Mouse (Mus musculus): ENCODE data around the gene 1500009L16Rik. TPM values are rescaled to one million over a fixed set of nuclear protein-coding genes. Genes with fewer than 3 reads are reported as not detected.

Gene 1500009L16Rik
- polyA plus RNA-seq, 1 experiment from 2014 or later: 28.1 TPM

- H3K4me2 ChIP-seq: no peak overlapping the region
- H3K36me3 ChIP-seq: no peaks in the 10 kb centered on the region
- no peaks in the 10 kb centered on the region for H3K27me3 ChIP-seq (replicated peaks)
- H3K4me3 ChIP-seq (replicated peaks): no peak overlapping the region
- 0 out of 2 replicates have a peak, but pooled peaks cover 10% of the 10 kb centered on the region for H3K4me1 ChIP-seq
- H3K9ac ChIP-seq: no peak overlapping the region
- no peak overlapping the region for H3K27ac ChIP-seq
- 86% methylated on average over 5 of the region's 5 CpGs for WGBS
- no peaks in the 10 kb centered on the region for H3K9me3 ChIP-seq
- ATAC-seq (ENCODE audit: insufficient read depth, low FRiP score, low read depth): no peak
These were observed 5.2 kb downstream of the 1500009L16Rik start for GRCm38 (mm10) chr10:83727846-83728245.

- ATAC-seq (ENCODE audit: insufficient read depth, low FRiP score, low read depth): no peak
- Histone ChIP-seq H3K36me3 (no peaks in the 10 kb centered on the region), H3K9ac (no peak overlapping the region), H3K4me3 (replicated peaks) (no peak overlapping the region), H3K27me3 (replicated peaks) (no peaks in the 10 kb centered on the region), H3K4me1 (0 out of 2 replicates have a peak, but pooled peaks cover 5% of the 10 kb centered on the region), H3K9me3 (no peaks in the 10 kb centered on the region), H3K27ac (no peak overlapping the region), H3K4me2 (no peak overlapping the region)
- WGBS: 74% methylated on average over 6 of the region's 6 CpGs
These were observed 5.9 kb downstream of the 1500009L16Rik start for GRCm38 (mm10) chr10:83728529-83728928.

- Histone ChIP-seq H3K27ac (no peak overlapping the region), H3K9ac (no peak overlapping the region), H3K4me1 (no peaks in the 10 kb centered on the region), H3K36me3 (no peaks in the 10 kb centered on the region), H3K9me3 (no peaks in the 10 kb centered on the region), H3K27me3 (replicated peaks) (no peaks in the 10 kb centered on the region), H3K4me3 (replicated peaks) (no peak overlapping the region), H3K4me2 (no peak overlapping the region)
- WGBS: 72% methylated on average over 3 of the region's 3 CpGs
- no peak for ATAC-seq (ENCODE audit: insufficient read depth, low FRiP score, low read depth)
These were observed 6.4 kb downstream of the 1500009L16Rik start for GRCm38 (mm10) chr10:83729076-83729475.

- Histone ChIP-seq H3K9me3 (no peaks in the 10 kb centered on the region), H3K4me1 (no peaks in the 10 kb centered on the region), H3K36me3 (no peaks in the 10 kb centered on the region), H3K9ac (no peak overlapping the region), H3K4me3 (replicated peaks) (no peak overlapping the region), H3K27me3 (replicated peaks) (no peaks in the 10 kb centered on the region), H3K27ac (no peak overlapping the region), H3K4me2 (no peak overlapping the region)
- ATAC-seq (ENCODE audit: insufficient read depth, low FRiP score, low read depth): no peak
- WGBS: 28% methylated on average over 7 of the region's 7 CpGs
These were observed 6.8 kb downstream of the 1500009L16Rik start for GRCm38 (mm10) chr10:83729492-83729891.

- Histone ChIP-seq H3K27me3 (replicated peaks) (no peaks in the 10 kb centered on the region), H3K27ac (no peak overlapping the region), H3K9me3 (no peaks in the 10 kb centered on the region), H3K9ac (no peak overlapping the region), H3K4me2 (no peak overlapping the region), H3K4me3 (replicated peaks) (no peak overlapping the region), H3K4me1 (no peaks in the 10 kb centered on the region), H3K36me3 (no peaks in the 10 kb centered on the region)
- ATAC-seq (ENCODE audit: insufficient read depth, low FRiP score, low read depth): no peak
- 84% methylated on average over 4 of the region's 4 CpGs for WGBS
These were observed 11.1 kb downstream of the 1500009L16Rik start for GRCm38 (mm10) chr10:83733725-83734124.

DNA sequence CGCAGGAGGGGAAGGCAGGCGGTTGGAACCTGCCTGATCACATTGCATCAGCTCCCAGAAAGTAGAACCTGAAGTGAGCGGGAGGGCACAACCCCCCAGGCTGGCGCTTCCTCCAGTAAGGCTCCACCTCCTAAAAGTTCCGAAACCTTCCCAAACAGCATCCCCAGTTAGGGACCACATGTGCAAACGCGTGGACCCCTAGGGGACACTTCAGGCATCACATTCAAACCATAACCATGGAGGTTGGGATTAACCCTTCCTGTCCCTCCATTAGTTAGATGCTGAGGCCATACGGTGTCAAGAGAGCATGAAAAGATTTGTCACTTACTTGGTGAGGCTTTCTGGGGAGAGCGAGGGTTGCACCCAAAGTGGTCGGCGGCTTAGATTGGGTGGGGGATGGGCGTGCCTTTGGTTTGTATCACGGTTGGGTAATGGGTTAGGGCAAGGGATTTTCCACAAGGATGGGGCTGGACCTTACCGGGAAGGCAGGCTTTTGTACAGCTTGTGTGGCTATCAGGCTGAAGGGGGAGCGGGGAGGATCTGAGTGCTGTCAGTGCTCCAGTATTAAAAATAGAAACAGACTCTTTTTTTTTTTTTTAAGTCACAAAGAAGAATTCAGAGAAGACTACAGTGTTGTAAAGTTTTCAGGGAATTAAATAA is 16.5 kb downstream of the 1500009L16Rik start:
- Histone ChIP-seq H3K27me3 (replicated peaks) (no peaks in the 10 kb centered on the region), H3K4me2 (no peak overlapping the region), H3K9ac (no peak overlapping the region), H3K4me1 (no peaks in the 10 kb centered on the region), H3K27ac (no peak overlapping the region), H3K9me3 (no peaks in the 10 kb centered on the region; the same call in 1 of the 2 replicates), H3K4me3 (replicated peaks) (no peak overlapping the region), H3K36me3 (no peaks in the 10 kb centered on the region)
- ATAC-seq (ENCODE audit: insufficient read depth, low FRiP score, low read depth): no peak
- WGBS: 82% methylated on average over 15 of the region's 15 CpGs

DNA sequence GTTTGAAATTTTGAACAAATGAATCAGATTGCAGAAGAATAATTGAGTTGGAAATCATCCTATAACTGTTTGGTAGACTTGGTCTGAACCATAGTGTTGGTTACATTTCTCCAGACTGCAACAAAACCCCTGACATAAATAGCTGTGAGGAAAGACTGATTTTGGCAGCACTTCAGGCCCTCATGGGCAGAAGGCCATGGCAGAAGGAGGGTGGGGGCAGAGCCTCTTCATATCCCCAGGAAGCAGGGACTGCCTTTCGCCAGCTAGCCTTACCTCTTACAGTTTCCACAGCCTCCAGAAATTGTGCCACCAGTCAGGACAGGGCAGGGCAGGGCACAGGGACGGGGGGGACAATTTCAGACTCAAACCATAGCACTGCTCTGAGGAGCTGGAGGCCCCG is 22.0 kb downstream of the 1500009L16Rik start:
- Histone ChIP-seq H3K9me3 (no peaks in the 10 kb centered on the region; the same call in 1 of the 2 replicates), H3K4me1 (no peaks in the 10 kb centered on the region), H3K27ac (no peak overlapping the region), H3K9ac (no peak overlapping the region), H3K4me3 (replicated peaks) (no peak overlapping the region), H3K36me3 (no peaks in the 10 kb centered on the region), H3K4me2 (no peak overlapping the region), H3K27me3 (replicated peaks) (no peaks in the 10 kb centered on the region)
- no peak for ATAC-seq (ENCODE audit: insufficient read depth, low FRiP score, low read depth)
- 84% methylated on average over 3 of the region's 3 CpGs for WGBS

- no peak overlapping the region for H3K4me3 ChIP-seq (replicated peaks)
- no peak overlapping the region for H3K27ac ChIP-seq
- no peak overlapping the region for H3K9ac ChIP-seq
- 84% methylated on average over 1 of the region's 1 CpGs for WGBS
- H3K36me3 ChIP-seq: no peaks in the 10 kb centered on the region
- H3K4me2 ChIP-seq: no peak overlapping the region
- H3K27me3 ChIP-seq (replicated peaks): no peaks in the 10 kb centered on the region
- no peak for ATAC-seq (ENCODE audit: insufficient read depth, low FRiP score, low read depth)
- no peaks in the 10 kb centered on the region for H3K9me3 ChIP-seq
- H3K4me1 ChIP-seq: no peaks in the 10 kb centered on the region
These were observed 30.4 kb downstream of the 1500009L16Rik start for GRCm38 (mm10) chr10:83753056-83753455.

GRCm38 (mm10) chr10:83757343-83757962 is 34.8 kb downstream of the 1500009L16Rik start:
- 70% methylated on average over 17 of the region's 17 CpGs for WGBS
- Histone ChIP-seq H3K27ac (no peak overlapping the region), H3K4me3 (replicated peaks) (no peak overlapping the region), H3K4me1 (no peaks in the 10 kb centered on the region), H3K9ac (no peak overlapping the region), H3K9me3 (no peaks in the 10 kb centered on the region), H3K4me2 (no peak overlapping the region), H3K27me3 (replicated peaks) (no peaks in the 10 kb centered on the region), H3K36me3 (no peaks in the 10 kb centered on the region)
- no peak for ATAC-seq (ENCODE audit: insufficient read depth, low FRiP score, low read depth)

DNA sequence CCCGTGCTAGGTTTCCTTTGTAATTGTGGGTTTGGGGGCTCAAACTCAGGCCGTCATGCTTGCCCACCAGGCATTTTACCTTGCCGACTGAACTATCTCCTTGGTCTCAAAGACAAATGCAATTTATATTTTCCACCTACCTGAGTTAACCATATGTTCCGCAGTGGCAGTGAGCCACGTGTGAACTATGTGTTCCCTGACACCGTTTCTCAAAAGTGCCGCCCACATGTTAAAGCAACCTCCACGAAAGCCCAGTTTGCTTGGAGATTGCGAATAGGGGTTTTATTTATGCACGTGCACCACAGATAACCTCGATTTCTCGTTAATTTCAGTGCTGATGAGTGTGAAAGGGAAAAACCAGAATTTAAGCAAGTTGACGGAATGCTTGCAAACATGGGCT is 36.1 kb downstream of the 1500009L16Rik start:
- Histone ChIP-seq H3K4me2 (no peak overlapping the region), H3K4me3 (replicated peaks) (no peak overlapping the region), H3K9ac (no peak overlapping the region), H3K27ac (no peak overlapping the region), H3K4me1 (no peaks in the 10 kb centered on the region), H3K9me3 (no peaks in the 10 kb centered on the region), H3K27me3 (replicated peaks) (no peaks in the 10 kb centered on the region), H3K36me3 (no peaks in the 10 kb centered on the region)
- WGBS: 86% methylated on average over 13 of the region's 13 CpGs
- ATAC-seq (ENCODE audit: insufficient read depth, low FRiP score, low read depth): no peak

GRCm38 (mm10) chr10:83760535-83760934 is 37.9 kb downstream of the 1500009L16Rik start:
- Histone ChIP-seq H3K27ac (no peak overlapping the region), H3K27me3 (replicated peaks) (no peaks in the 10 kb centered on the region), H3K4me3 (replicated peaks) (no peak overlapping the region), H3K9ac (no peak overlapping the region), H3K9me3 (no peaks in the 10 kb centered on the region), H3K4me1 (no peaks in the 10 kb centered on the region), H3K36me3 (no peaks in the 10 kb centered on the region), H3K4me2 (no peak overlapping the region)
- WGBS: 74% methylated on average over 2 of the region's 2 CpGs
- ATAC-seq (ENCODE audit: insufficient read depth, low FRiP score, low read depth): no peak

DNA sequence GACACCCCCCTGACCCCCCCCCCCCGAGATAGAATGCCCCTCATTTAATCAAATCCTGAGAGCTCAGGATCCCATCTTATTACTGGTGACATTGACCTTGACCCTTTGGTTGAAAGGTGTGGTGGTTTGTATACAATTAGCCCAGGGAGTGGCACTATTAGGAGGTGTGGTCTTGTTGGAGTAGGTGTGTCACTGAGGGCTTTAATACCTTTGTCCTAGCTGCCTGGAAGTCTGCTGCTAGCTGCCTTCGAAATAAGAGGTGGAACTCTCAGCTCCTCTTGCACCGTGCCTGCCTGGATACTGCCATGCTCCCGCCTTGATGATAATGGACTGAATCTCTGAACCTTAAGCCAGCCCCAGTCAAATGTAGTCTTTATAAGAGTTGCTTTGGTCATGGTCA is 41.2 kb downstream of the 1500009L16Rik start:
- Histone ChIP-seq H3K9me3 (no peaks in the 10 kb centered on the region), H3K4me1 (no peaks in the 10 kb centered on the region), H3K4me2 (no peak overlapping the region), H3K27ac (no peak overlapping the region), H3K27me3 (replicated peaks) (no peaks in the 10 kb centered on the region), H3K4me3 (replicated peaks) (no peak overlapping the region), H3K9ac (no peak overlapping the region), H3K36me3 (no peaks in the 10 kb centered on the region)
- ATAC-seq (ENCODE audit: insufficient read depth, low FRiP score, low read depth): no peak
- WGBS: 79% methylated on average over 4 of the region's 4 CpGs

Data from stomach, embryonic 15.5 days (tissue).